Mouse (Mus musculus) T-helper 2 cell (primary cell): Measurements from ENCODE around the gene Spsb1.

ENCODE experiments used
- in situ Hi-C: fragments of 300-600 bp; cut with MboI, MseI; formaldehyde crosslinking; loops from one replicate; pipeline ENCODE4 v1.15.1; 2025; ENCODE audit warnings: high pct_unique_total_duplicates

Spsb1 gene

GRCm38 (mm10) chr4:149920886-149921285, 34.0 kb downstream of the Spsb1 start:
- in situ Hi-C loops = no loop called here

- in situ Hi-C loops = no loop called here
Measured at GRCm38 (mm10) chr4:149918455-149919070, 36.3 kb downstream of the Spsb1 start.

GRCm38 (mm10) chr4:149916831-149917230, 38.0 kb downstream of the Spsb1 start:
- in situ Hi-C loops = no loop called here

GRCm38 (mm10) chr4:149913709-149914370, 41.0 kb downstream of the Spsb1 start:
- in situ Hi-C loops = no loop called here

GRCm38 (mm10) chr4:149912451-149912850, 42.4 kb downstream of the Spsb1 start:
- in situ Hi-C loops = no loop called here

GRCm38 (mm10) chr4:149910558-149910957, 44.3 kb downstream of the Spsb1 start:
- in situ Hi-C loops = no loop called here

GRCm38 (mm10) chr4:149909551-149909950, 45.3 kb downstream of the Spsb1 start:
- in situ Hi-C loops = no loop called here

GRCm38 (mm10) chr4:149908923-149909322, 45.9 kb downstream of the Spsb1 start:
- in situ Hi-C loops = no loop called here

GRCm38 (mm10) chr4:149907656-149908055, 47.2 kb downstream of the Spsb1 start:
- in situ Hi-C loops = no loop called here

- in situ Hi-C loops = no loop called here
Measured at GRCm38 (mm10) chr4:149906921-149907320, 47.9 kb downstream of the Spsb1 start.

- in situ Hi-C loops = no loop called here
Measured at GRCm38 (mm10) chr4:149905302-149905974, 49.4 kb downstream of the Spsb1 start.

GRCm38 (mm10) chr4:149903026-149903425, 51.8 kb downstream of the Spsb1 start:
- in situ Hi-C loops = no loop called here

GRCm38 (mm10) chr4:149901349-149901782, 53.5 kb downstream of the Spsb1 start:
- in situ Hi-C loops = no loop called here

GRCm38 (mm10) chr4:149897661-149898260, 57.1 kb downstream of the Spsb1 start:
- in situ Hi-C loops = loop anchor here (5.0 kb wide), 1 partner anchor 50 kb away; no protein-coding TSS in a partner anchor

GRCm38 (mm10) chr4:149896024-149896538, 58.8 kb downstream of the Spsb1 start:
- in situ Hi-C loops = loop anchor here (5.0 kb wide), 1 partner anchor 51 kb away; no protein-coding TSS in a partner anchor

GRCm38 (mm10) chr4:149895226-149895625, 59.6 kb downstream of the Spsb1 start:
- in situ Hi-C loops = loop anchor here (5.0 kb wide), 1 partner anchor 52 kb away; no protein-coding TSS in a partner anchor

GRCm38 (mm10) chr4:149894300-149894699, 60.5 kb downstream of the Spsb1 start:
- in situ Hi-C loops = no loop called here

- in situ Hi-C loops = no loop called here
Measured at GRCm38 (mm10) chr4:149893611-149894151, 61.2 kb downstream of the Spsb1 start.

- in situ Hi-C loops = no loop called here
Measured at GRCm38 (mm10) chr4:149891172-149891960, 63.5 kb downstream of the Spsb1 start.

GRCm38 (mm10) chr4:149890551-149890950, 64.3 kb downstream of the Spsb1 start:
- in situ Hi-C loops = no loop called here

GRCm38 (mm10) chr4:149889851-149890250, 65.0 kb downstream of the Spsb1 start:
- in situ Hi-C loops = no loop called here
